Mouse (Mus musculus) left cerebral cortex, adult 2 months (tissue): ENCODE data around the gene Slc5a9. TPM values are rescaled to one million over a fixed set of nuclear protein-coding genes. Genes with fewer than 3 reads are reported as not detected.

Experiments
- DNase-seq, 2 experiments: peaks; one replicate each; pipeline ENCODE4 v3.0.0; 2021 to 2022; ENCODE audit warnings: low spot score in 2 of 2, mixed read lengths in 1 of 2; ENCODE audit errors: extremely low spot score in 1 of 2
- H3K27ac ChIP-seq: fragments of 200-600 bp; 2 replicates; pipeline ENCODE4 v1.8.1; 2022
- H3K4me3 ChIP-seq: fragments of 200-600 bp; 2 replicates; pipeline ENCODE4 v1.8.1; 2022
- CTCF ChIP-seq: fragments of 200-600 bp; IDR thresholded peaks from 2 replicates; pipeline ENCODE4 v1.8.1; 2022; ENCODE audit warnings: antibody characterized with exemption, mild to moderate bottlenecking, moderate library complexity
- intact Hi-C: fragments of 180-260 bp; cut with DNase I; formaldehyde crosslinking; loops from one replicate; pipeline ENCODE4 v1.15.1; 2025
- total RNA-seq, 2 experiments: library from RNA; stranded (reverse); gene quantifications; 2 replicates each; pipeline ENCODE4 v1.2.3; 2021

Slc5a9 gene
- total RNA-seq, 2 experiments from 2014 or later, result not detected

GRCm38 (mm10) chr4:111867743-111868401 lies 34.8 kb downstream of the Slc5a9 start:
- no peak for DNase-seq
- H3K4me3 ChIP-seq, result no peak overlapping the region
- intact Hi-C loops, result no loop called here
- TF ChIP-seq CTCF, result no peak
- H3K27ac ChIP-seq, result no peak overlapping the region

GRCm38 (mm10) chr4:111866701-111867100 lies 36.0 kb downstream of the Slc5a9 start:
- intact Hi-C loops, result no loop called here
- no peak for DNase-seq
- Histone ChIP-seq H3K4me3 (no peak overlapping the region), H3K27ac (no peak overlapping the region)
- no peak for TF ChIP-seq CTCF

GRCm38 (mm10) chr4:111852626-111853025 lies 50.1 kb downstream of the Slc5a9 start:
- Histone ChIP-seq H3K4me3 (no peak overlapping the region), H3K27ac (no peak overlapping the region)
- no peak for DNase-seq
- no peak for TF ChIP-seq CTCF
- intact Hi-C loops, result no loop called here

- Histone ChIP-seq H3K4me3 (no peak overlapping the region), H3K27ac (no peak overlapping the region)
- DNase-seq, result no peak
- TF ChIP-seq CTCF, result no peak
- intact Hi-C loops, result no loop called here
Measured at GRCm38 (mm10) chr4:111838882-111839281, 63.8 kb downstream of the Slc5a9 start.

Other genes with a start within 250 kb of the Slc5a9 start
- 1 to 10 TPM; 4.5 to 5.1 TPM for gene Spata6, start 182.9 kb downstream of the Slc5a9 start, total RNA-seq
- gene Skint8, start 16.5 kb upstream of the Slc5a9 start, total RNA-seq, result under 1 TPM in 1 of 2 experiments, not detected in 1; 0.36 TPM
- under 1 TPM; 0.25 to 0.33 TPM for gene Skint7, start 70.0 kb upstream of the Slc5a9 start, total RNA-seq
- gene Skint1, start 103.4 kb upstream of the Slc5a9 start, total RNA-seq, result not detected
- gene Skint4, start 169.1 kb upstream of the Slc5a9 start, total RNA-seq, result not detected